Mouse (Mus musculus): ENCODE results near the gene Cntnap1. TPM values are rescaled to one million over a fixed set of nuclear protein-coding genes. Genes with fewer than 3 reads are reported as not detected.

Cntnap1 gene
- total RNA-seq, 2 experiments from 2014 or later: 0.36 to 0.41 TPM

- ATAC-seq (replicated peaks; ENCODE audit: poor library complexity, severe bottlenecking): peak; percentile 46
Measured at GRCm38 (mm10) chr11:101180846-101181740, 10.8 kb downstream of the Cntnap1 start.

- no peak for ATAC-seq (replicated peaks; ENCODE audit: poor library complexity, severe bottlenecking)
Measured at GRCm38 (mm10) chr11:101181961-101182360, 11.6 kb downstream of the Cntnap1 start.

- no peak for ATAC-seq (replicated peaks; ENCODE audit: poor library complexity, severe bottlenecking)
Measured at GRCm38 (mm10) chr11:101182771-101183517, 12.6 kb downstream of the Cntnap1 start.

- ATAC-seq (replicated peaks; ENCODE audit: poor library complexity, severe bottlenecking): no peak
Measured at GRCm38 (mm10) chr11:101184984-101185383, 14.7 kb downstream of the Cntnap1 start.

- ATAC-seq (replicated peaks; ENCODE audit: poor library complexity, severe bottlenecking): no peak
Measured at GRCm38 (mm10) chr11:101185441-101185840, 15.1 kb downstream of the Cntnap1 start.

GRCm38 (mm10) chr11:101186526-101187247 lies 16.4 kb downstream of the Cntnap1 start:
- no peak for ATAC-seq (replicated peaks; ENCODE audit: poor library complexity, severe bottlenecking)

GRCm38 (mm10) chr11:101187541-101187940 lies 17.2 kb downstream of the Cntnap1 start:
- ATAC-seq (replicated peaks; ENCODE audit: poor library complexity, severe bottlenecking): no peak

GRCm38 (mm10) chr11:101188166-101188805 lies 18.0 kb downstream of the Cntnap1 start:
- no peak for ATAC-seq (replicated peaks; ENCODE audit: poor library complexity, severe bottlenecking)

GRCm38 (mm10) chr11:101189495-101190180 lies 19.3 kb downstream of the Cntnap1 start:
- ATAC-seq (replicated peaks; ENCODE audit: poor library complexity, severe bottlenecking): no peak

GRCm38 (mm10) chr11:101190181-101190912 lies 20.0 kb downstream of the Cntnap1 start:
- ATAC-seq (replicated peaks; ENCODE audit: poor library complexity, severe bottlenecking): no peak

- ATAC-seq (replicated peaks; ENCODE audit: poor library complexity, severe bottlenecking): no peak
Measured at GRCm38 (mm10) chr11:101190913-101191907, 20.9 kb downstream of the Cntnap1 start.

GRCm38 (mm10) chr11:101191919-101192470 lies 21.7 kb downstream of the Cntnap1 start:
- no peak for ATAC-seq (replicated peaks; ENCODE audit: poor library complexity, severe bottlenecking)

GRCm38 (mm10) chr11:101192646-101193045 lies 22.3 kb downstream of the Cntnap1 start:
- ATAC-seq (replicated peaks; ENCODE audit: poor library complexity, severe bottlenecking): no peak

- ATAC-seq (replicated peaks; ENCODE audit: poor library complexity, severe bottlenecking): no peak
Measured at GRCm38 (mm10) chr11:101193076-101193475, 22.8 kb downstream of the Cntnap1 start.

- ATAC-seq (replicated peaks; ENCODE audit: poor library complexity, severe bottlenecking): no peak
Measured at GRCm38 (mm10) chr11:101194137-101194536, 23.8 kb downstream of the Cntnap1 start.

GRCm38 (mm10) chr11:101194643-101195042 lies 24.3 kb downstream of the Cntnap1 start:
- ATAC-seq (replicated peaks; ENCODE audit: poor library complexity, severe bottlenecking): no peak

GRCm38 (mm10) chr11:101195101-101195500 lies 24.8 kb downstream of the Cntnap1 start:
- no peak for ATAC-seq (replicated peaks; ENCODE audit: poor library complexity, severe bottlenecking)
